Mouse (Mus musculus): ENCODE measurements at regions not wholly inside any gene's neighbourhood (a gene's known extent, or its start where the extent isn't known, plus 50 kb on each side); places are given as distances from the start of the nearest gene placed in this dataset.
"Not testable (repeated sequence)": the region's sequence is repeated elsewhere in the genome, so short reads cannot be mapped to it uniquely, and the experiment has no call there.

- not testable (repeated sequence) for H3K27ac ChIP-seq (ENCODE audit: low read length); H3K9ac ChIP-seq (ENCODE audit: low read depth, low read length); H3K9me3 ChIP-seq (ENCODE audit: control insufficient read depth, low read length); ATAC-seq; H3K27me3 ChIP-seq (replicated peaks; ENCODE audit: control insufficient read depth, insufficient read depth, low read length); H3K4me2 ChIP-seq (ENCODE audit: low read depth, low read length); H3K4me3 ChIP-seq (ENCODE audit: low read length); H3K36me3 ChIP-seq (ENCODE audit: control insufficient read depth, insufficient read depth, low read length); H3K4me1 ChIP-seq (ENCODE audit: control insufficient read depth, insufficient read depth, low read length)
- WGBS: 91% methylated on average over 3 of the region's 3 CpGs
Observed at GRCm38 (mm10) chr14:53654669-53655068, 599.2 kb downstream of the Dad1 start.

GRCm38 (mm10) chr14:53651061-53651460 is 602.8 kb downstream of the Dad1 start:
- H3K27ac ChIP-seq (ENCODE audit: low read length); ATAC-seq; H3K27me3 ChIP-seq (replicated peaks; ENCODE audit: control insufficient read depth, insufficient read depth, low read length); H3K4me1 ChIP-seq (ENCODE audit: control insufficient read depth, insufficient read depth, low read length); H3K36me3 ChIP-seq (ENCODE audit: control insufficient read depth, insufficient read depth, low read length); H3K4me2 ChIP-seq (ENCODE audit: low read depth, low read length); H3K4me3 ChIP-seq (ENCODE audit: low read length); H3K9me3 ChIP-seq (ENCODE audit: control insufficient read depth, low read length); H3K9ac ChIP-seq (ENCODE audit: low read depth, low read length): not testable (repeated sequence)
- WGBS: 62% methylated on average over 4 of the region's 5 CpGs

GRCm38 (mm10) chr14:53649189-53649588 is 604.7 kb downstream of the Dad1 start:
- H3K9me3 ChIP-seq (ENCODE audit: control insufficient read depth, low read length); H3K9ac ChIP-seq (ENCODE audit: low read depth, low read length); H3K4me1 ChIP-seq (ENCODE audit: control insufficient read depth, insufficient read depth, low read length); H3K27me3 ChIP-seq (replicated peaks; ENCODE audit: control insufficient read depth, insufficient read depth, low read length); H3K36me3 ChIP-seq (ENCODE audit: control insufficient read depth, insufficient read depth, low read length); H3K4me2 ChIP-seq (ENCODE audit: low read depth, low read length); H3K27ac ChIP-seq (ENCODE audit: low read length); H3K4me3 ChIP-seq (ENCODE audit: low read length); ATAC-seq: not testable (repeated sequence)
- WGBS: 100% methylated on average over 2 of the region's 2 CpGs

GRCm38 (mm10) chr14:53640441-53640840 is 613.5 kb downstream of the Dad1 start:
- not testable (repeated sequence) for H3K4me3 ChIP-seq (ENCODE audit: low read length); H3K9ac ChIP-seq (ENCODE audit: low read depth, low read length); H3K36me3 ChIP-seq (ENCODE audit: control insufficient read depth, insufficient read depth, low read length); ATAC-seq; H3K27ac ChIP-seq (ENCODE audit: low read length); H3K27me3 ChIP-seq (replicated peaks; ENCODE audit: control insufficient read depth, insufficient read depth, low read length); H3K4me2 ChIP-seq (ENCODE audit: low read depth, low read length); H3K4me1 ChIP-seq (ENCODE audit: control insufficient read depth, insufficient read depth, low read length); H3K9me3 ChIP-seq (ENCODE audit: control insufficient read depth, low read length)
- WGBS: 56% methylated on average over 1 of the region's 1 CpGs

- not testable (repeated sequence) for ATAC-seq; H3K4me1 ChIP-seq (ENCODE audit: control insufficient read depth, insufficient read depth, low read length); H3K27me3 ChIP-seq (replicated peaks; ENCODE audit: control insufficient read depth, insufficient read depth, low read length); H3K36me3 ChIP-seq (ENCODE audit: control insufficient read depth, insufficient read depth, low read length); H3K27ac ChIP-seq (ENCODE audit: low read length); H3K9ac ChIP-seq (ENCODE audit: low read depth, low read length); H3K4me3 ChIP-seq (ENCODE audit: low read length); H3K9me3 ChIP-seq (ENCODE audit: control insufficient read depth, low read length); H3K4me2 ChIP-seq (ENCODE audit: low read depth, low read length)
- WGBS: 85% methylated on average over 1 of the region's 1 CpGs
Observed at GRCm38 (mm10) chr14:53637664-53638063, 616.2 kb downstream of the Dad1 start.

GRCm38 (mm10) chr14:53635206-53635605 is 618.7 kb downstream of the Dad1 start:
- not testable (repeated sequence) for H3K4me2 ChIP-seq (ENCODE audit: low read depth, low read length); H3K27ac ChIP-seq (ENCODE audit: low read length); H3K9ac ChIP-seq (ENCODE audit: low read depth, low read length); H3K36me3 ChIP-seq (ENCODE audit: control insufficient read depth, insufficient read depth, low read length); H3K27me3 ChIP-seq (replicated peaks; ENCODE audit: control insufficient read depth, insufficient read depth, low read length); H3K4me1 ChIP-seq (ENCODE audit: control insufficient read depth, insufficient read depth, low read length); H3K4me3 ChIP-seq (ENCODE audit: low read length); H3K9me3 ChIP-seq (ENCODE audit: control insufficient read depth, low read length); ATAC-seq
- WGBS: 57% methylated on average over 7 of the region's 7 CpGs

- H3K4me1 ChIP-seq (ENCODE audit: control insufficient read depth, insufficient read depth, low read length); H3K4me3 ChIP-seq (ENCODE audit: low read length); H3K27ac ChIP-seq (ENCODE audit: low read length); H3K4me2 ChIP-seq (ENCODE audit: low read depth, low read length); H3K9ac ChIP-seq (ENCODE audit: low read depth, low read length); H3K27me3 ChIP-seq (replicated peaks; ENCODE audit: control insufficient read depth, insufficient read depth, low read length); ATAC-seq; H3K9me3 ChIP-seq (ENCODE audit: control insufficient read depth, low read length); H3K36me3 ChIP-seq (ENCODE audit: control insufficient read depth, insufficient read depth, low read length): not testable (repeated sequence)
- WGBS: 40% methylated on average over 5 of the region's 5 CpGs
Observed at GRCm38 (mm10) chr14:53634320-53634979, 619.5 kb downstream of the Dad1 start.

GRCm38 (mm10) chr14:53633743-53634142 is 620.2 kb downstream of the Dad1 start:
- not testable (repeated sequence) for H3K4me1 ChIP-seq (ENCODE audit: control insufficient read depth, insufficient read depth, low read length); H3K27me3 ChIP-seq (replicated peaks; ENCODE audit: control insufficient read depth, insufficient read depth, low read length); ATAC-seq; H3K9ac ChIP-seq (ENCODE audit: low read depth, low read length); H3K36me3 ChIP-seq (ENCODE audit: control insufficient read depth, insufficient read depth, low read length); H3K4me3 ChIP-seq (ENCODE audit: low read length); H3K27ac ChIP-seq (ENCODE audit: low read length); H3K9me3 ChIP-seq (ENCODE audit: control insufficient read depth, low read length); H3K4me2 ChIP-seq (ENCODE audit: low read depth, low read length)
- 39% methylated on average over 1 of the region's 1 CpGs for WGBS

- 48% methylated on average over 4 of the region's 4 CpGs for WGBS
Observed at GRCm38 (mm10) chr14:53621376-53621775, 632.5 kb downstream of the Dad1 start.

GRCm38 (mm10) chr14:53616061-53616460 is 637.8 kb downstream of the Dad1 start:
- H3K4me3 ChIP-seq (ENCODE audit: low read length); H3K9me3 ChIP-seq (ENCODE audit: control insufficient read depth, low read length); H3K27me3 ChIP-seq (replicated peaks; ENCODE audit: control insufficient read depth, insufficient read depth, low read length); H3K27ac ChIP-seq (ENCODE audit: low read length); H3K9ac ChIP-seq (ENCODE audit: low read depth, low read length); H3K4me2 ChIP-seq (ENCODE audit: low read depth, low read length); H3K4me1 ChIP-seq (ENCODE audit: control insufficient read depth, insufficient read depth, low read length); H3K36me3 ChIP-seq (ENCODE audit: control insufficient read depth, insufficient read depth, low read length); ATAC-seq: not testable (repeated sequence)
- 48% methylated on average over 3 of the region's 3 CpGs for WGBS

More at GRCm38 (mm10) chr14:53621376-53621775, 632.5 kb downstream of the Dad1 start:
- not testable (repeated sequence) for H3K36me3 ChIP-seq (ENCODE audit: control insufficient read depth, insufficient read depth, low read length); H3K27ac ChIP-seq (ENCODE audit: low read length); H3K9ac ChIP-seq (ENCODE audit: low read depth, low read length); H3K4me2 ChIP-seq (ENCODE audit: low read depth, low read length); H3K4me1 ChIP-seq (ENCODE audit: control insufficient read depth, insufficient read depth, low read length); H3K9me3 ChIP-seq (ENCODE audit: control insufficient read depth, low read length); ATAC-seq; H3K4me3 ChIP-seq (ENCODE audit: low read length); H3K27me3 ChIP-seq (replicated peaks; ENCODE audit: control insufficient read depth, insufficient read depth, low read length)
